Mouse (Mus musculus) embryonic fibroblast, embryonic 13.5 days (primary cell): Measurements from ENCODE around the gene Slc25a13.

Experiments used
- CTCF ChIP-seq: IDR thresholded peaks from 2 replicates; pipeline ENCODE4 v1.5.1; 2011; ENCODE audit warnings: mild to moderate bottlenecking, control low read depth, low read length, moderate library complexity, borderline replicate concordance; ENCODE audit not compliant: insufficient read depth
- POLR2A ChIP-seq: IDR thresholded peaks from 2 replicates; pipeline ENCODE4 v1.6.1; 2011; ENCODE audit warnings: low read depth, mild to moderate bottlenecking, control low read depth, low read length, moderate library complexity

GRCm38 (mm10) chr6:6248500-6248899, 31.5 kb upstream of the Slc25a13 start:
- TF ChIP-seq CTCF (no peak), POLR2A (no peak)
